Mouse (Mus musculus) heart, adult 18-20 months (tissue): ENCODE measurements around the gene Tubb4b. TPM values are rescaled to one million over a fixed set of nuclear protein-coding genes. Genes with fewer than 3 reads are reported as not detected.

Source experiments
- total RNA-seq, 2 experiments: library from RNA; stranded (reverse); gene quantifications; 2 replicates each; pipeline ENCODE4 v1.2.3; 2021

Tubb4b gene
- total RNA-seq, 2 experiments from 2014 or later, result 289 to 308 TPM

Other genes with a start within 250 kb of the Tubb4b start
- 100 to 1,000 TPM in 1 of 2 experiments, 10 to 100 TPM in 1; 96.3 to 114 TPM for gene Mrpl41, start 249.6 kb downstream of the Tubb4b start, total RNA-seq
- gene Pnpla7, start 248.7 kb downstream of the Tubb4b start, total RNA-seq, result 10 to 100 TPM; 23.1 to 26.2 TPM
- gene Nsmf, start 170.3 kb downstream of the Tubb4b start, total RNA-seq, result 10 to 100 TPM; 11.2 to 13.6 TPM
- not detected for gene Entpd8, start 144.4 kb downstream of the Tubb4b start, total RNA-seq
- gene Noxa1, start 129.6 kb downstream of the Tubb4b start, total RNA-seq, result not detected
- gene Nrarp, start 43.9 kb downstream of the Tubb4b start, total RNA-seq, result 1 to 10 TPM; 6.9 to 8.3 TPM
- 1 to 10 TPM; 4.0 to 4.6 TPM for gene Tor4a, start 27.8 kb downstream of the Tubb4b start, total RNA-seq
- 10 to 100 TPM; 40.8 to 45.8 TPM for gene Nelfb, start 13.2 kb downstream of the Tubb4b start, total RNA-seq
- not detected for gene Stpg3, start 10.1 kb downstream of the Tubb4b start, total RNA-seq
- not detected for gene Fam166a, start 6.0 kb downstream of the Tubb4b start, total RNA-seq
- not detected for gene Slc34a3, start 9.7 kb upstream of the Tubb4b start, total RNA-seq
- gene Rnf224, start 12.1 kb upstream of the Tubb4b start, total RNA-seq, result not detected
- gene Rnf208, start 17.6 kb upstream of the Tubb4b start, total RNA-seq, result 1 to 10 TPM; 1.5 to 1.7 TPM
- not detected for gene Cysrt1, start 17.8 kb upstream of the Tubb4b start, total RNA-seq
- 1 to 10 TPM; 1.9 to 2.4 TPM for gene AL732309.1, start 22.2 kb upstream of the Tubb4b start, total RNA-seq
- gene Tmem203, start 30.7 kb upstream of the Tubb4b start, total RNA-seq, result 10 to 100 TPM; 14.8 to 15.2 TPM
- gene Tprn, start 37.9 kb upstream of the Tubb4b start, total RNA-seq, result 1 to 10 TPM; 7.4 to 7.7 TPM
- 10 to 100 TPM; 38.2 to 42.6 TPM for gene Ssna1, start 47.7 kb upstream of the Tubb4b start, total RNA-seq
- gene Anapc2, start 47.8 kb upstream of the Tubb4b start, total RNA-seq, result 10 to 100 TPM; 35.3 to 38.8 TPM
- not detected for gene Tmem210, start 63.4 kb upstream of the Tubb4b start, total RNA-seq
- under 1 TPM in 1 of 2 experiments, not detected in 1; 0.23 TPM for gene Lrrc26, start 65.2 kb upstream of the Tubb4b start, total RNA-seq
- gene Grin1, start 94.5 kb upstream of the Tubb4b start, total RNA-seq, result not detected
- gene Man1b1, start 107.6 kb upstream of the Tubb4b start, total RNA-seq, result 10 to 100 TPM; 20.8 to 23.6 TPM
- gene Dpp7, start 131.7 kb upstream of the Tubb4b start, total RNA-seq, result 1 to 10 TPM; 5.9 to 7.0 TPM
- 10 to 100 TPM; 10.3 to 11.8 TPM for gene Uap1l1, start 141.0 kb upstream of the Tubb4b start, total RNA-seq
- not detected for gene Sapcd2, start 147.6 kb upstream of the Tubb4b start, total RNA-seq
- 10 to 100 TPM; 13.7 to 14.5 TPM for gene Entpd2, start 171.2 kb upstream of the Tubb4b start, total RNA-seq
- 10 to 100 TPM; 25.7 to 27.9 TPM for gene Npdc1, start 174.6 kb upstream of the Tubb4b start, total RNA-seq
- gene Fut7, start 198.6 kb upstream of the Tubb4b start, total RNA-seq, result 1 to 10 TPM in 1 of 2 experiments, not detected in 1; 1.1 TPM
- gene Abca2, start 204.0 kb upstream of the Tubb4b start, total RNA-seq, result 10 to 100 TPM; 41.4 to 43.2 TPM
- 1 to 10 TPM in 1 of 2 experiments, under 1 TPM in 1; 0.82 to 1.7 TPM for gene Clic3, start 232.1 kb upstream of the Tubb4b start, total RNA-seq
- gene Paxx, start 236.4 kb upstream of the Tubb4b start, total RNA-seq, result 10 to 100 TPM; 22.6 to 28.7 TPM
- 100 to 1,000 TPM; 450 to 656 TPM for gene Ptgds, start 245.3 kb upstream of the Tubb4b start, total RNA-seq